Mouse (Mus musculus): ENCODE measurements around the gene Avpr1b.

GRCm38 (mm10) chr1:131553428-131553827 is 45.6 kb upstream of the Avpr1b start:
- TF ChIP-seq POLR2A (IDR thresholded peaks at IDR 0.05; ENCODE audit: insufficient read depth, low read length): no peak
- no peak for TF ChIP-seq CTCF (IDR thresholded peaks at IDR 0.05; ENCODE audit: low read depth, low read length)

Measured in ES-Bruce4 (cell line).